Mouse (Mus musculus) erythroblast, embryonic 14.5 days (primary cell): ENCODE data around the gene Slc35d3.

Experiments
- GATA1 ChIP-seq: IDR thresholded peaks from 2 replicates; pipeline ENCODE4 v1.6.1; 2012; ENCODE audit warnings: low read length, inconsistent platforms, mixed read lengths
- TAL1 ChIP-seq: IDR thresholded peaks from 3 replicates; pipeline ENCODE4 v1.6.1; 2012; ENCODE audit warnings: low read length, inconsistent platforms, mixed read lengths

DNA sequence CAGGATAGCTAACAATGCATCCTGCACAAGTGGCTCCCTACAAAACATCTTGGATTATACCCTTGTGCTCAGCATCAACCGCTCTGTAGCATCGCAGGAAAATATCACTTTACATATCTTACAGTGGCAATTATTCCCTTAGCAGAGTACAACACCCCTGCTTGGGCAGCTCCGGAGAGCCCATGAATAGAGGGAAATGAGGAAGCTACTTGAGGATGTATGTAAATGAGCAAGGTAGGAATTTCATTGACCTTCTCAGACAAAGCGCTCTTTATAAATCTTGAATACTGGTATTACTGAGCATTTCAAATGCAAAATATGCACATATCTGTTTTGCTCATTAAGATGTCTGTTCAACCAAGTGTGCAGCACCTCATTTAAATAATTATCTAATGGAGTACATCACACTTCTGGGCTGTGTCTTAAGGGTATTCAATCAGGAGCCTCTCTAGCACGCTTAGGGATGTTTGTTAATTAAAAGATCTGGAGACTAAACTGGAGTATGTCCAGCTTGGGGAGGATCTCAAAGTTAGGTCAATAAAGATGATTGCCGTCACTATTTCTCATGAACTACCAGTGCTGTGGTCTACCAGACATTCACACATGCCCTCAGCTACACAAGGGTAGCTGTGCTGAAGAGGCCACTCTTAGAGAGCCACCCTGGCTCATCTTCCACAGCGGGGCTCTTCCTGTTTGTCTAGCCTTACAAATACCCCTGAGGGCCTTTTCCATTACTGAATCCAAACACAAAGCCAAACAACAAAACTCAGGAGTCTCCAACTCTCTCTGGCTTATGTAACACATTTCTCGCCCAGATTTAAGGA lies 15.2 kb downstream of the Slc35d3 start:
- TF ChIP-seq GATA1 (no peak), TAL1 (no peak)
